Mouse (Mus musculus) central nervous system, embryonic 14 days (tissue): Measurements from ENCODE around the gene Fxyd7. TPM values are rescaled to one million over a fixed set of nuclear protein-coding genes. Genes with fewer than 3 reads are reported as not detected.

Experiments used
- polyA plus RNA-seq: library from polyadenylated mRNA; depleted of rRNA; stranded (reverse); fragments of >200 nt; gene quantifications from 2 replicates; pipeline ENCODE4 v1.2.3, GENCODE M21; 2012; rRNA removed

Gene Fxyd7
- polyA plus RNA-seq: 45.5 and 68.3 TPM in 2 replicates

DNA sequence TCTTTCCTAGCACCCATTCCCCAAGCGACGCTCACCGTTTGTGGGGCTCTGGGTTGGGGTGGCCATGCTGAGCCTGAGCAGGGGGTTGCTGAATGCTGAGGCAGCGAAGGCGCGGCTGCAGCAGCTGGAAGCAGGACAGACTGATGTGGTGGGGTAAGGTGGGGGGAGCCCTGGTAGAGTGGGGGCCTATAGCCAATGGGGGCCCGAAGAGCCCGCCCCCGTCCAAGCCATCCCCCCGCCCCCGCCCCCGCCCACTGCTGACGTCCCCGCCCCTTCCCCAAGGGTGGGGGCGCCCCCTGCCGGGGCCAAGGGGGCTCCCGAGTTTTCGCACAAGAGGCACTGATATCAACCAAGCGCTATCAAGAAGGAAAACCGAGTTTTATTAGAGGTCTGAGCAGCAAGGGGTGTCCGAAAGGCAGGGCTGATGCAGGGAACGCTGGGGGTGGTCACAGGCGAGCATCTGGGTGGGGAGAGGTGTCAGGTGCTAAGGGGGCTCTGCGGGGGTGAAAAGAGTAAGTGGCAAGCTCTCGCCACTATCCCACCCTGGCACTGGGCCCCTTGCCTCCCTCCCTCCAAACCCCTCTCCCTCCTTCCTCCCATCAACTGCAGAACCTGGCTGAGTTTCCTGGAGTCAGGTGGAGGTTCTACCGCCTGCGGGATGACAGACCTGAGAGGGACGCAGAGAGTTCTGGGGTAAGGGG lies at the start of gene Fxyd7:
TSS of gene Fxyd7 (minus strand) at position 147 of the 701 bp plus-strand sequence.

DNA sequence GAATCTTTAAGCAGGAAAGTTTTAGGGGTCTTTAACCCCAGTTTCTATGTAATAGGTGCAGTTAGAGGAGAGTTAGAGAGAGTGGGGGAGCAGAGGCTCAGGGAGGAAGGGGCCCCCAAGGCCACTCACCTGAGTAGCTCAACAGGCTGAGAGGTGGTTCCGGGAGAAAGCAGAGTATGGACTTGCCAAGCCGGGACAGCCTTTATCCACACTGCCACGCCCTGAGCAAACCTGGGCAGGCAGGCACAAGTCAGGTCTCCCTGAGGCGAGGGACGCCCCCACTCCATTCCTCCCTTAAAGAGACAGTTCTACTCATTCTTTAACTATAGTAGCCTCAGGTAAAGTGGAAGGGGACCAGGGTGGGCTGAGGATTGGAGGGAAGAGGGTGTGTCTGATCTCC lies 25.2 kb upstream of the Fxyd7 start, which contains the start of gene Fxyd3:
TSS of gene Fxyd3 (minus strand) at position 213 of the 400 bp plus-strand sequence.

DNA sequence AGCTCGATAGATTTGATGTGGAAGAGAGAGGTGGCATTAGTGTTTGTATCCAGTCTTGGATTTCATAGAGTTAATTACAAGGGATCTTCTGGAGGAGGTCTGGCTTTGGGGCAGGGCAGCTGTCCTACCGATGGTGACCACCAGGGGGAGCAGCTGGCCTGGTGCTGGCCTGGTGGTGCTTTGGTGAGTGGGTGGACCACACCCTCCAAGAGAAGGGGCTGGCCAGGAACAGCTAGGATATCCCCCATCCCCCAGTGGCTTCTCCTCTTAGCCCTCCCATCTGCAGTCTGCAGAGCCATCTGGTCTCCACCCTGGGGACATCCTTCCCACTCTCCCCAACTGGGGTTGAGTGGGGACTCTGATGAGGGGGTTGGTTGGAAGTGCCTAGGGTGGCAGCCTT lies 7.8 kb upstream of the Fxyd7 start, which contains the start of gene Lgi4:
TSS of gene Lgi4 (plus strand) at position 235 of the 400 bp plus-strand sequence.

DNA sequence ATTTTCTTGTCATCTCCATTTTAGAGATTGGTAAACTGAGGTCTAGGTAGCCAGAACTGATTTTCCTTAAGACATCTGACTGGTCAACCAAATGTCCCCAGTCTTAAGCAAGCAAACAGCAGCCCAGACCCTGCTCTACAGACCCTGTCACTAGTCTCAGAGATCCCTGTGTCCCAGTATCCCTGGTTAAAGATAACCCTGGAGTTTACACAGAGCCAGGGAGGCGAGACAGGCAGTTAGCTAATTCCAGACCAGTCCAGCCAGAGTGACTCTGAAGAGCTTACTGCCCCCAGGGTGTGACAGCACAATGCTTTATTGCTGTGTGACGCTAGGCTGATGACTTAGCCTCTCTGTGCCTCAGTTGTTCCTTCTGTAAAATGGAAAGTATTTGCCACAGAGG lies 5.8 kb upstream of the Fxyd7 start, which contains the start of gene Fxyd1:
TSS of gene Fxyd1 (minus strand) at position 129 of the 400 bp plus-strand sequence.

DNA sequence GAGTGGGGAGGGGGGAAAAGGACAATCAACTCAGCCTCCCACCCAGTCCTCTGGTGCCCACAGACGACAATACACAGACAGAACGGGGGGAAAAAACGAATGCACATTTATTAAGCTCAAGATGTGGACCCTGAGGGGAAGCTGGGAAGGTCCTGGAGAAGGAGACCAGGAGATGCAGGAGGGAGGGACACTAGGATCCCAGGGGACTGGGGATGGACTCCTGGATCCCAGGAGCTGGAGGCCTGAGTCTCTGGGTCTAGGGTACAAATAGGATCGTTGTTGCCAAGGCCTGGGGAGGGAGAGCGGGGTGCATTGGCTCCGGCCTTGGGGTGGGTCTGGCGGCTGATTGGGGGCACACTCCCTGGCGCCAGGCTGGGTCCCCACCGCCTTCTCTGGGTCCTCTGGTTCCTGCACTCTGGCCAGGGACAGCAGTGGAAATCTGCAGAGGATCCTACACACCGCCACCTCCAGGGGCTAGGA lies 8.8 kb downstream of the Fxyd7 start, which contains the start of gene Fxyd5:
TSS of gene Fxyd5 (minus strand) at position 51 of the 480 bp plus-strand sequence.

Other genes starting within 250 kb of the Fxyd7 start
- gene Ffar2, start 227.7 kb downstream of the Fxyd7 start, polyA plus RNA-seq: 0.10 and 0.16 TPM in 2 replicates
- gene Ffar3, start 195.3 kb downstream of the Fxyd7 start, polyA plus RNA-seq: 0.06 TPM in 1 of 2 replicates, not detected in the other
- gene Ffar1, start 189.9 kb downstream of the Fxyd7 start, polyA plus RNA-seq: not detected in 2 replicates
- 0.11 and 0.20 TPM in 2 replicates for gene Cd22, start 171.1 kb downstream of the Fxyd7 start, polyA plus RNA-seq
- 1.3 and 1.9 TPM in 2 replicates for gene Mag, start 136.6 kb downstream of the Fxyd7 start, polyA plus RNA-seq
- gene Hamp2, start 126.8 kb downstream of the Fxyd7 start, polyA plus RNA-seq: 0.43 TPM in 1 of 2 replicates, not detected in the other
- not detected in 2 replicates for gene Hamp, start 107.4 kb downstream of the Fxyd7 start, polyA plus RNA-seq
- gene Usf2, start 94.7 kb downstream of the Fxyd7 start, polyA plus RNA-seq: 164 and 173 TPM in 2 replicates
- gene Lsr, start 78.0 kb downstream of the Fxyd7 start, polyA plus RNA-seq: 19.5 and 20.0 TPM in 2 replicates
- 0.36 and 0.61 TPM in 2 replicates for gene Fam187b, start 77.7 kb downstream of the Fxyd7 start, polyA plus RNA-seq
- 17.0 and 23.0 TPM in 2 replicates for gene Fxyd5, start 9.0 kb downstream of the Fxyd7 start, polyA plus RNA-seq
- gene Fxyd1, start 5.7 kb upstream of the Fxyd7 start, polyA plus RNA-seq: 14.3 and 25.8 TPM in 2 replicates
- gene Lgi4, start 7.9 kb upstream of the Fxyd7 start, polyA plus RNA-seq: 0.65 and 1.6 TPM in 2 replicates
- gene Fxyd3, start 25.2 kb upstream of the Fxyd7 start, polyA plus RNA-seq: 0.36 and 6.3 TPM in 2 replicates
- gene Hpn, start 63.8 kb upstream of the Fxyd7 start, polyA plus RNA-seq: 0.74 and 1.9 TPM in 2 replicates
- gene Scn1b, start 75.5 kb upstream of the Fxyd7 start, polyA plus RNA-seq: 12.0 and 14.9 TPM in 2 replicates
- gene Gramd1a, start 104.4 kb upstream of the Fxyd7 start, polyA plus RNA-seq: 380 and 425 TPM in 2 replicates
- not detected in 2 replicates for gene Scgb2b2, start 239.0 kb upstream of the Fxyd7 start, polyA plus RNA-seq
- gene Scgb1b2, start 240.4 kb upstream of the Fxyd7 start, polyA plus RNA-seq: not detected in 2 replicates